Mouse (Mus musculus): ENCODE measurements around the gene Crybg1. TPM values are rescaled to one million over a fixed set of nuclear protein-coding genes. Genes with fewer than 3 reads are reported as not detected.

Gene Crybg1
- polyA plus RNA-seq, 3 experiments from 2014 or later, result 11.4 to 37.7 (median 19.3) TPM

DNA sequence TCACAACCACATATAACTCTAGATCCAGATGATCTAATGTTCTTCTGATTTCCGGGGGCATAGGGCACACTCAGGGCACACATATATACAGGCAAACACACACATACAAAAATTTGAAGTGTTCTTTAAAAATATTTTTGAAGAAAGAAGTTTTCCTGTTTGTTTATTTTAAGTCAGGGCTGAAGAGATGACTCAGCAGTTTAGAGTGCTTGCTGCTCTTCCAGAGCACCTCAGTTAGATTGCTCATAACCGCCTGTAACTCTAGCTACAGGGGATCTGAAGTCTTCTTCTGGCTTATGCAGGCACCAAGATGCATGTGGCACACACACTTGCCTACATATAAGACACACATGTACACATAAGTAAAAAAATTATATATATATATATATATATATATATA lies 56.9 kb downstream of the Crybg1 start:
- ATAC-seq, result no peak

GRCm38 (mm10) chr10:44080351-44080750 lies 68.3 kb downstream of the Crybg1 start:
- no peak for ATAC-seq

DNA sequence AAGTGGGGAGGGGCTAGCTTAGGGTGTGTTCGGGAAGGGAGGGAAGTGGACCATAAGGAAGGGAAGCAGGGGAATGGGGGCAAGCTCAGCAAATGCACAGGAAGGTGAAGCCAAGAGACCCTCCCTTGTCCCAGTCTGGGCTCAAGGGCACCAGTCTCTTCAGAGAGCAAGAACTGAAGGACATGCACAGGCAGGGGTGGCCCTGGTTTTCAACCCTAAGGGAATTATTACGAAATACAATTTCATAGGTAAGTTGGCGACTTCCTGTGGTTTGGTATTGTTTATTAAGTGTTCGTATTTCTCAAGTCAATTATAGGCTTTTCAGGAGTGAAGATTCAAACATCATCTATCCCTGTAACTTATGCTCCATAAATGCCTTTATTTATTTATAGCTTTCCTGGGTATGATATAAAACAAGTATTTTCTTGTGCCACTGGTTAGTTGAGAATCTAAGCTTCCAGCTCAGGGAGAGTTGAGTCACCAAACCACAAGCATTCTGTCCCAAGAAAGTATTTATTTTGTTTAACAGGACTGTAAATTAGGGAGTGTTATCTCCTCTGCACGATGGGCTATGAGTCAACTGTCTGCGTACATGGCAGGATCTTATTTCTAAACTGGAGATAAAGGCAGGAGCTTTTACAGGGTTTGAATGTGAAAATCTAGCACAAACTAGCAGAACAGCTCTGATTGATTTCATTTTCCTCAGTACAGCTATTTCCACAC lies 69.7 kb downstream of the Crybg1 start:
- no peak for ATAC-seq

GRCm38 (mm10) chr10:44071095-44071494 lies 77.6 kb downstream of the Crybg1 start:
- ATAC-seq, result peak; percentile 88

- ATAC-seq, result peak; percentile 73
Measured at GRCm38 (mm10) chr10:44069131-44069530, 79.5 kb downstream of the Crybg1 start.

GRCm38 (mm10) chr10:44065848-44066360 lies 82.7 kb downstream of the Crybg1 start:
- no peak for ATAC-seq

GRCm38 (mm10) chr10:44062981-44063380 lies 85.7 kb downstream of the Crybg1 start:
- no peak for ATAC-seq

DNA sequence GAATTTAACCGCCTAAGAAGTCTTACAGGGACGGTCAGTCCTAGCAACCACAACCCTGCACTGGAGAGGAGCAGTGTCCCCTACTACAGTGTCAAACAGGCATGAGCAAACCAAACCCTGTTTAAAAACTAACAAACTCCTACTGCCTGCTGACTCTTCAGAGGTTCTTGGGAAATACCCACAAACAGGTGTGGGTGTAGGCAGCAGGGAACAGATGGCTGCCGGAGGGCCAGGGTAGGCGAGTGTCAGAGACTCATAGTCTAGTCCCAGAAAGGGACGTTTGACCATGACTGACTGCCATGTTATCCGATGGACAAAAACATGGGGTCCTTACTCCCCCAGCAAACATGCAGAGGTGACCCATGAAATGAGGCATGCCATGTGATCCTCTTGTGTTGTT lies 97.7 kb downstream of the Crybg1 start:
- no peak for ATAC-seq

GRCm38 (mm10) chr10:44044727-44045126 lies 103.9 kb downstream of the Crybg1 start:
- no peak for ATAC-seq

DNA sequence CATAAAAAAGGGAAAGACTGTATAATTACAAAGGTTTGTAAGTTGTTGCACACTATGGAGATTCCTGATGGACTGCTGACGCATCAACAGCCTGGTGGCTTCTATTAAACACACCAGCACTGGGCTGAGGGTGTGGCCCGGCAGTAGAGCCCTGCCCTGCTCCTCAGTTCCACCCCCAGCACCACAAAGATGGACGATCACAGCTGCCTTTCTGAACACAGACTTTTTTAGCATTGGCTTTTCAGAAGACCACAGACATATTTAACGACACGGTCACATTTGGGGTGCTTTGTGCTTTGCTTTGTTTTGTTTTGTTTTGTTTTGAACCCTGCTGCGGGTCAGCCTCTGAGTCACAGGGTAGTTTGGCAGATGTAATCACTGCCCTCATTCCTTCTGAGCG lies 105.0 kb downstream of the Crybg1 start:
- ATAC-seq, result no peak

GRCm38 (mm10) chr10:44039185-44039584 lies 109.5 kb downstream of the Crybg1 start:
- ATAC-seq, result no peak

GRCm38 (mm10) chr10:44037918-44038544 lies 110.6 kb downstream of the Crybg1 start:
- peak; percentile 95 for ATAC-seq

- no peak for ATAC-seq
Measured at GRCm38 (mm10) chr10:44029566-44029965, 119.1 kb downstream of the Crybg1 start.

DNA sequence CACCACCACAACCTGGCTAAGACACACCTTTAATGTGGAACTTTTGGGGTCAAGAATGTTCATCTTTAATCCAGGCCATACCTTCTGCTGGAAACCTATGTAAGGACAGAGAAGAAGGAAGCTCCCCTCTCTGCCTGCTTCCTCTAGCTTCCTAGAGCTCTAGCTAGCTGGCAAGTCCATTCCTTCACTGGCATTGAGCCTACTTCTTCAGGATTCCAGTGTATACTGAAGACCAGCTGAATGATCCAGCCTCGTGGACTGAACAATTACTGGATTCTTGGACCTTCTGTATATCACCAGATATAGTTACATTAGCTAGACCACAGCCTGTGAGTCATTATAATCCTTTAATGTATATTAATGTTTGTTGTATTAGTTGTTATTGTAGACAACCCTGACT lies 121.4 kb downstream of the Crybg1 start:
- no peak for ATAC-seq

- no peak for ATAC-seq
Measured at GRCm38 (mm10) chr10:44026105-44026504, 122.5 kb downstream of the Crybg1 start.

DNA sequence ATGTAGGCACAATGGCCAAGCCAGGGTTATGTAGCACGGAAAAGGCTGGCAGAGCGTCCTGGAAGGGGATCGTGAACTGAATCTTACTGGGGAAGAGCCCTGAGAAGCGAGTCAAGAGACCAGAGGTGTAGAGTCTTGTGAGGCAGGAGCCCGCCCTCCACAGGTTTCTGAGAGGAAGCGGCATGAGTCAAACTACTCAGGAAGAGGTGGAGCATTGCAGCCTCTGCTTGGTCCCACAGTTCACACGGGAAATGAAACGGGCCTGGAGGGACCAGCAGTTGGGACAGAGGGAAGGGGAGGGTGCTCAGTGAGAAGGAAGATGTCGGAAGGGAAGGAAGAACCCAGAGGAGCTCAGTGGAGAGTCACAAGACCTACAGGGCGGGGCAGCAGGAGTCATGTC lies 123.9 kb downstream of the Crybg1 start:
- peak; percentile 48 for ATAC-seq

DNA sequence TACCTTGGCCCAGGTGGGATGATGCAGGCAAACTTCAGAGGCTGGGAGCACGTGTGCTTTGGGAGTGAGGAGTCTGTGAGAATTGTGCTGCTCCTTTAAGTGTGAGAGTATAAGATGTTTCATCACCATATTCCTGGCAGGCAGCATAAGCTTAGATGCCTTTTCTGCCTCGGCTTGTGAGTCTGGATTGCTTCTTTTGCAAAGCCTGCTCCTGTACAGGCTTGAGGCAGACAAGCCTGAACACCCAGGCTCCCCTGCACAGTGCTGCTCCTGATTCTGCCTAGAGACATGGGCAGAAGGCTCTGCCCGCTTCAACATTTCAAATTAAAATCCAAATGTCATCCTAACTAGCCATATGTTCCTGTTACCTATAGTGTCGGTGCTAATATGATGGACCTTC lies 128.5 kb downstream of the Crybg1 start:
- no peak for ATAC-seq

- no peak for ATAC-seq
Measured at GRCm38 (mm10) chr10:44018562-44018961, 130.1 kb downstream of the Crybg1 start.

- ATAC-seq, result no peak
Measured at GRCm38 (mm10) chr10:44015631-44016030, 133.0 kb downstream of the Crybg1 start.

GRCm38 (mm10) chr10:44013885-44014284 lies 134.8 kb downstream of the Crybg1 start:
- no peak for ATAC-seq

- ATAC-seq, result no peak
Measured at GRCm38 (mm10) chr10:44011408-44011807, 137.2 kb downstream of the Crybg1 start.

DNA sequence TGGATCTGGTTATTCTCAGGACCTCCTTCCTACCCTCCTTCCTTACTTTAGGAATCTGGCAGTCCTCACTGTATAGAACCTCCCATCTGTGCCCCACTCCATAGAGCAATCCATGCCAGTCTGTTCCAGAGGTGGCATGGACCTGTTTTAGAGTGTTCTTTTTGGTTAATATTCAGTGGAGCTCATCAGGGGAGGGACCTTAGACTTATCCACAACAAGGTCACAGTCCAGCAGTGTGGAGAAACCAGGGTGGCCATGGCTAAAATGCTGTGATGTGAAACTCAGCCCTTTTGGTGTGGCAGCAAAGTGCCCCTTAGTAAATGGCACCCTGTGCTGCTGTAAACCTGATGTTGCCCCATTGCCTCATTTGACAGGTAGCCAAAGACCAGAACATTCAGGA lies 139.8 kb downstream of the Crybg1 start:
- no peak for ATAC-seq

DNA sequence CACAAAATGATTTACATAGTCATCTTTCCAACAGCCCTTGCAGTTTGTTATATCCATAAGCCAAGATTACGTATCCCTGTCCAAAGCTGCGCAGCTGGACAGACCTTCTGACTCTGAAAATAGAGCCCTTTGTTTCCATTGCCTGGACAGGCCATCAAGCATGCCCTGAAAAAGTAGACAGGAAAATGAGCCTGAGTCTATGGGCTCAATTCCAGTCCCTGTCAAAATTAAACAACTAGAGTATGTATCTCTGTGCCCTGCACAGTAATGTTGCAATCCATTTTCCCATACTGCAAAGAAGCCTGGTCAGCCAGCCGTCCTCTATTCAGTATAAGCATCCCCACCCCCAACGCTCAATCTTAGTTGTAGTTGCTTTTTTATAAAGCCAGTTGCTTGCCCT lies 141.8 kb downstream of the Crybg1 start:
- ATAC-seq, result no peak
